Mouse (Mus musculus) midbrain, embryonic 12.5 days (tissue): ENCODE results near the gene Dpf3. TPM values are rescaled to one million over a fixed set of nuclear protein-coding genes. Genes with fewer than 3 reads are reported as not detected.

Source experiments
- ATAC-seq: fragments of 200-750 bp; cut with Nextera tagmentation; 2 replicates; pipeline ENCODE4 v1.8.0; 2017; ENCODE audit warnings: low read depth, moderate TSS enrichment, moderate library complexity; ENCODE audit not compliant: low FRiP score
- H3K27ac ChIP-seq: fragments of 300-500 bp; sonication (generic); replicated peaks from 2 replicates; pipeline ENCODE4 v1.5.1; 2016; ENCODE audit warnings: mild to moderate bottlenecking
- H3K27me3 ChIP-seq: fragments of 300-500 bp; sonication (generic); 2 replicates; pipeline ENCODE4 v1.6.1; 2016; ENCODE audit warnings: mild to moderate bottlenecking
- H3K36me3 ChIP-seq: fragments of 300-500 bp; sonication (generic); 2 replicates; pipeline ENCODE4 v1.6.1; 2016
- H3K4me1 ChIP-seq: fragments of 300-500 bp; sonication (generic); 2 replicates; pipeline ENCODE4 v1.6.1; 2016
- H3K4me2 ChIP-seq: fragments of 300-500 bp; sonication (generic); replicated peaks from 2 replicates; pipeline ENCODE4 v1.6.1; 2016; ENCODE audit warnings: mild to moderate bottlenecking, moderate library complexity
- H3K4me3 ChIP-seq: fragments of 300-500 bp; sonication (generic); 2 replicates; pipeline ENCODE4 v1.5.1; 2016; ENCODE audit warnings: mild to moderate bottlenecking
- H3K9ac ChIP-seq: fragments of 300-500 bp; sonication (generic); replicated peaks from 2 replicates; pipeline ENCODE4 v1.6.1; 2016; ENCODE audit warnings: mild to moderate bottlenecking, moderate library complexity
- H3K9me3 ChIP-seq: fragments of 300-500 bp; sonication (generic); 2 replicates; pipeline ENCODE4 v1.6.1; 2016; ENCODE audit warnings: mild to moderate bottlenecking
- WGBS: fragments of 180-500 bp; shearing (Covaris S2); methylation state at CpG from one replicate; pipeline ENCODE4 v1.1.7; 2016; 5-methylcytosine and 5-hydroxymethylcytosine counted together
- polyA plus RNA-seq: library from polyadenylated mRNA; unstranded; fragments of >200 nt; fragmentation: Nextera tagmentation; extraction: Ambion mirVana; gene quantifications from 2 replicates; pipeline ENCODE4 v1.2.1, GENCODE M21; 2016

The Dpf3 gene
- polyA plus RNA-seq, 1 experiment from 2014 or later, result 19.3 TPM

DNA sequence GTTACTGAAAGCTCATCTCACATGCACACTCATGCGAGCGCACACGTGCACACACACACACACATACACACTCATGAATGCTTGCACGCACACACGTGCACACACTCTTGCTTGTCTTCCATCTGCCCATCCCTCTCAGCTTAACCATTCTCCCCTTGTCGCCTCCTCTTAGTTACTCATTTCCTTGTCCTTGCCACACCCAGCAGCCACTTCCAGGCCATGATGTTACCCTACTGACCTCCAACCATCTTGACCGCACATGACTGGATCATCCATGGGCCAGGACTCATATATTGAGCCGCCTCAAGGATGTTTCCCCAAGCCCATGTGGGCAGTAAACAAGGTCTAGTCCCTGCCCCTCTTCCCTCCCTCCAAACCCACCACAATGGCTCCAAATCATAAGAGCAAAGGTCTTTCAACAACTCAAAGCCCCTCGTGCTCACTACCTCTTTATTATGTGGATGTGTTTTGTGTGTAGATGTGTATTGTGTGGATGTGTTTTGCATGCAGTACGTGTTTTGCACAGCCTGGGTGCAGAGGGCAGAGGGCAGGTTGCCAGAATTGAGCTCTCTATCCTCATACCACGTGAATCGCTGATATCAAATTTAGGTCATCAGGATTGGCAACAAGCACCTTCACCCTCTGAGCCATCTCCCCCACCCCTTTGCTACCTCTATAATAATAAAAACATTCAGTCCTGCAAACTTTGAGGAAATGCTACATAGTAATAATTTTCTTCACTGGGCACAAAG, 82.0 kb downstream of the Dpf3 start:
- Histone ChIP-seq H3K27ac (no peak overlapping the region), H3K9me3 (no peaks in the 10 kb centered on the region), H3K9ac (no peak overlapping the region), H3K4me1 (no peaks in the 10 kb centered on the region), H3K4me3 (no peak overlapping the region), H3K36me3 (no peaks in the 10 kb centered on the region), H3K27me3 (no peaks in the 10 kb centered on the region), H3K4me2 (no peak overlapping the region)
- 90% methylated on average over 12 of the region's 12 CpGs for WGBS
- no peak for ATAC-seq

DNA sequence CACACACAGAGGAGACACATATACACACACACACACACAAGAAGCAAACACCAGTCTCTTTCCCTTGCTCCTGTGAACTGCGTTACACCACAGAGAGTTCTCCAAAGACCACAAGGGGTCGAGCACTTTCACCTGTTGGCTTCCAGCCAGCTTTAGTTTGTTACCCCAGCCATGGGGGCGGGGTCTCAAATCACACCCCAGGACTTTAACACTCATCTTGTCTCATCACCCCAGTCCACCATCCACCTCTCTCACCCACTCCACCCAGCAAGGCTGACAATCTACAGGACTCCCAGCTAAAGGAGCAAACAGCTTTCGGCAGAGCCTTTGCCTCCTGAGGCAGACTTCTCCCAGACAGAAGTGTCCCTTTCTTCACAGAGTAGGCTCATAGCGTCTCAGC, 85.2 kb downstream of the Dpf3 start:
- 82% methylated on average over 5 of the region's 5 CpGs for WGBS
- no peak for ATAC-seq
- H3K4me1 ChIP-seq, result no peaks in the 10 kb centered on the region
- no peak overlapping the region for H3K27ac ChIP-seq
- H3K27me3 ChIP-seq, result no peaks in the 10 kb centered on the region
- no peak overlapping the region for H3K4me2 ChIP-seq
- no peaks in the 10 kb centered on the region for H3K36me3 ChIP-seq
- H3K4me3 ChIP-seq, result no peak overlapping the region
- H3K9me3 ChIP-seq, result no peaks in the 10 kb centered on the region
- H3K9ac ChIP-seq, result no peak overlapping the region

DNA sequence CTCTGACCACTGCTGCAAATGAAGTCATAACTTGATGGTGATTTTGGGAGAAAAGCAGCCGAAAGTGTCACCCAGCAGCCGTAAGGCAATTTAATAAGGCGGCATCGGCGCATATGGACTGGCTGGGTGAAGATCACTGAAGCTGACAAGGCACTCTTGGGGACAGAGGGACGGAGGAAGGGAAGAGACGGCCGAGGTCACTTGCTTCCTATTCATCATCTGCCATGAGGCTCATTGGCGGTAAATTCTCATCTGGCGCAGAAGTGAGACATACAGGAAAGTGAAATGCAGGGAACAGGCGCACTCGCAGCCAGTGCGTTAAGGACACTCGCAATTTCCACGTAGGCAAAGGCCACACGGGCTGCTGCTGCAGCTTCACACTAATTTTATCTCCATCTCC, 95.5 kb downstream of the Dpf3 start:
- Histone ChIP-seq H3K27me3 (no peaks in the 10 kb centered on the region), H3K4me2 (no peak overlapping the region), H3K9ac (no peak overlapping the region), H3K4me3 (no peak overlapping the region), H3K9me3 (peaks cover 3% of the 10 kb centered on the region; the same call in 1 of the 2 replicates), H3K4me1 (no peaks in the 10 kb centered on the region), H3K27ac (no peak overlapping the region), H3K36me3 (no peaks in the 10 kb centered on the region)
- 87% methylated on average over 16 of the region's 16 CpGs for WGBS
- no peak for ATAC-seq

DNA sequence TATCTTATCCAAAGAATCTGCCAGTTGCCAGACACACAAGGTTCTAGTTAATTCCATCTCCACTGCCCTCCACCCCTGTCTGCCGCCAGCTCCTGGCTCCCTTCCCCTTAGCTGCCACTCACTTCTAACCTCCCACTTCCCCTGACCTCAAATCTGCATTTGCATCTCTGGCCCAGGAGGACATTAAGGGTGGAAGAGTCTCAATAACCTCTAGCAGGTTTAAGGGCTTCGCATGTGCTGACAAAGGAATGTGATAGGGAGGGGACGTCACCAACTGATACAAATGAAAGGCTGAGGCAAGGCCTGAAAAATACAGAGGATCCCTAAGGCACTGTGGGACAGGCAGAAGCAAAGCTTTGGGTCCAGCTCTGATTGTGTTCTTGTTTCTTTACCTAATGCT, 100.0 kb downstream of the Dpf3 start:
- Histone ChIP-seq H3K9me3 (no peaks in the 10 kb centered on the region), H3K4me3 (no peak overlapping the region), H3K27me3 (no peaks in the 10 kb centered on the region), H3K36me3 (no peaks in the 10 kb centered on the region), H3K27ac (no peak overlapping the region), H3K4me1 (no peaks in the 10 kb centered on the region), H3K4me2 (no peak overlapping the region), H3K9ac (no peak overlapping the region)
- ATAC-seq, result no peak
- 40% methylated on average over 3 of the region's 3 CpGs for WGBS

DNA sequence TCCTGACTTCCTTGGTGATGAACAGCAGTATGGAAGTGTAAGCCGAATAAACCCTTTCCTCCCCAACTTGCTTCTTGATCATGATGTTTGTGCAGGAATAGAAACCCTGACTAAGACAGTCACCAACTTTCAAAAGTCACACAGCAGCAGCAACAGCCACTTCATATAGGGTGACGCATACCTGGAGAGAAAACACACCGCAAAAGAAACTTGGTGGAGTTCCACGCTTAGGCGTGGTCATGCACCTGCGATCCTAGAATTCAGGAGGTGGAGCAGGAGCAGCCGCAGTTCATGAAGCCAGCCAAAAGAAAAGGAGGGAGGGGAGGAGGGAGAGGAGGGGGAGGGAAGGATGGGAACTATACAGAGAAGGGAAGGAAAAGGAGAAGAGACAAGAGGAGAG, 106.4 kb downstream of the Dpf3 start:
- Histone ChIP-seq H3K27me3 (no peaks in the 10 kb centered on the region), H3K4me3 (no peak overlapping the region), H3K4me2 (no peak overlapping the region), H3K4me1 (no peaks in the 10 kb centered on the region), H3K36me3 (no peaks in the 10 kb centered on the region), H3K9me3 (no peaks in the 10 kb centered on the region), H3K27ac (no peak overlapping the region), H3K9ac (no peak overlapping the region)
- WGBS, result 89% methylated on average over 7 of the region's 7 CpGs
- ATAC-seq, result no peak

DNA sequence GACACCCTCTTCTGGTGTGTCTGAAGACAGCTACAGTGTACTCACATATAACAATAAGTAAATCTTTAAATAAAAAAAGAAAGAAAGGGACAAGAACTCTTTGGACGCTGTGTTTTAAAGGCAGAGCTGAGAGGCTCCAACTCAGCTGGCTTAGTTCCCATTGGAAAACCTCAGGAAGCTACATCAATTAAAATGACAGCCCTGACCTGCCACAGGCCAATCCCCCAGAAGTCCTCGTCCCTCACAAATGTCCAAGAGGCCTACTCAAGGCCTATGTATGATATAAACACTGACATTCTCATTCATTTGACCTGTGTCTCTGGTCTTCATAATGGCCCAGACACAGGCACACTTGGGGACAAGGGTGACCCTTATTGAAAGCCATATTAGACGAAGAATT, 107.5 kb downstream of the Dpf3 start:
- 49% methylated on average over 3 of the region's 3 CpGs for WGBS
- no peaks in the 10 kb centered on the region for H3K4me1 ChIP-seq
- no peaks in the 10 kb centered on the region for H3K9me3 ChIP-seq
- H3K36me3 ChIP-seq, result no peaks in the 10 kb centered on the region
- no peak overlapping the region for H3K4me3 ChIP-seq
- H3K27me3 ChIP-seq, result no peaks in the 10 kb centered on the region
- no peak overlapping the region for H3K4me2 ChIP-seq
- no peak overlapping the region for H3K27ac ChIP-seq
- H3K9ac ChIP-seq, result no peak overlapping the region
- ATAC-seq, result no peak

DNA sequence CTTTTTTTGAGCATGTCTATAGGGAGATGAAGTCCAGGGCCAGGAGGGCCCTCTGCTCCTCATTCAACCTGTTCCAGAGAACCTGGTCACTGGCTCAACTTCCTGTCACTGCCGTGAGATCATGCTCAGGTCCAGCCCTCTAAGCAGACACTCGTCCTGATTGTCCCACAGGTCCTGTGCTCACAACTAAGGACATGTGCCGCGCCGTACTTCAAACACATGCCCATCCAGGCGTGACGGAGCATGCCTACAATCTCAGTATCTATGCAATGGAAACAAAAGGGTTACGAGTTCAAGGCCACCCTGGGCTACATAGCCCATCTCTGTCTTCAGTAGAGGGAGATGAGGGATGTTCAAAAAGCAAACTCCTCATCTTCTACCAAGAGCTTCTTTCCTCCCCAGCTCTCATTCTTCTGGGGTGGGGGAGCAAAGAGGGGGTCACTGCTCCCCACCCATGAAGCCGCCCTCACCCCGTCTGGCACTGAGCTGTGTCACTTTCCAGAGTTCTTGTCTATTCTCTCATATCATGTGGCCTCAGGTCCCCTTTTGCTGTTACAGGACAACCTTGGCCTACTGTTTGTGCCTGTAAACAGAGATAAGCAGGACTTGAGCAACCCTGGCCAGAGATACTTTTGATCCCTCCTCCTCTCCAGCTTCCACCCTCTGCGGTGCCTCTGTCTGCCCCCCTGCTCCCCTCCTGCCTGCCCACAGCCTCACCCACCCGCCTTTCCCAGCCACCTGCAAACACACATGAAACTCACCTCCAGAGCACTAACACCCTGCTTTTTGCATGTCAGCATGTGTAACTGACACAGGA, 112.3 kb downstream of the Dpf3 start:
- Histone ChIP-seq H3K27me3 (no peaks in the 10 kb centered on the region), H3K4me1 (no peaks in the 10 kb centered on the region), H3K4me3 (no peak overlapping the region), H3K27ac (no peak overlapping the region), H3K36me3 (no peaks in the 10 kb centered on the region), H3K9ac (no peak overlapping the region), H3K9me3 (no peaks in the 10 kb centered on the region), H3K4me2 (no peak overlapping the region)
- 81% methylated on average over 12 of the region's 12 CpGs for WGBS
- ATAC-seq, result no peak

DNA sequence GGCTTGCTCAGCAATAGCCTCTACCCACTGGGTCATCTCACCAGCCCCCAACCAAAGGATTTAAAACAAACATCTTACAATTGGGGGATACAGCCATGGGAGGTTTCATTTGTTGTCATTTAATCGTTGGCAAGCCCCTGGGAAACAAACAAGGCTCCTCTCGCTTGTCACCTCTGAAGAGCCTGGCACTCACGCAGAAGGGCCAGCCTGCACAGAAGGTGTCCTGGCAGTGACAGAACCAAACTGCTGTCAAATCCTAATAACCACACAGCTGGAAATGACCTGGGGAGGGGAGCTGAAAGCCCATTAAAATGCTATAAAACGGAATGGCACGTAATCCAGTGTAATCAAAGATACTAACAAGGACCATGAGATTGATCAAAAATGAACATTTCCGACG, 114.4 kb downstream of the Dpf3 start:
- no peak overlapping the region for H3K4me2 ChIP-seq
- no peaks in the 10 kb centered on the region for H3K36me3 ChIP-seq
- no peak for ATAC-seq
- no peak overlapping the region for H3K4me3 ChIP-seq
- no peaks in the 10 kb centered on the region for H3K9me3 ChIP-seq
- no peaks in the 10 kb centered on the region for H3K4me1 ChIP-seq
- WGBS, result 74% methylated on average over 7 of the region's 7 CpGs
- no peaks in the 10 kb centered on the region for H3K27me3 ChIP-seq
- no peak overlapping the region for H3K27ac ChIP-seq
- H3K9ac ChIP-seq, result no peak overlapping the region

DNA sequence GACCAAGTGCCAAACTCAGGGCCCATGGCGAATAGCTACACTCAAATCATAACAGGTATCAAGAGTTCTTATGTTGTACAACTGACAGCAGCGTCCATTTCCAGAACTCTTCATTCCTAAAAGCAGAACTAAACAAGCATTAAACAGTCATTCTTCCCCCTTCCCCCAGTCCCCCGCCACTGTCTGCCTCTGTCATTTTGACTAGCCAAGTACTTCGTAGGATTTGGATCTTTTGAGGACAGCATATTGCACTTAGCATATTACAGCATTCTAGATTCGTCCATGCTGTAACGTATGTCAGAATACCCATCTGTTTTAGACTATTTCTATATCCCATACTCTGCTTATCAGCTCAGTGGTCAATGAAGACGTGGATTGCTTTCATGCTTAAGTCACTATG, 115.2 kb downstream of the Dpf3 start:
- 89% methylated on average over 7 of the region's 7 CpGs for WGBS
- Histone ChIP-seq H3K27ac (no peak overlapping the region), H3K27me3 (no peaks in the 10 kb centered on the region), H3K9me3 (no peaks in the 10 kb centered on the region), H3K4me3 (no peak overlapping the region), H3K9ac (no peak overlapping the region), H3K36me3 (no peaks in the 10 kb centered on the region), H3K4me2 (no peak overlapping the region), H3K4me1 (no peaks in the 10 kb centered on the region)
- no peak for ATAC-seq

DNA sequence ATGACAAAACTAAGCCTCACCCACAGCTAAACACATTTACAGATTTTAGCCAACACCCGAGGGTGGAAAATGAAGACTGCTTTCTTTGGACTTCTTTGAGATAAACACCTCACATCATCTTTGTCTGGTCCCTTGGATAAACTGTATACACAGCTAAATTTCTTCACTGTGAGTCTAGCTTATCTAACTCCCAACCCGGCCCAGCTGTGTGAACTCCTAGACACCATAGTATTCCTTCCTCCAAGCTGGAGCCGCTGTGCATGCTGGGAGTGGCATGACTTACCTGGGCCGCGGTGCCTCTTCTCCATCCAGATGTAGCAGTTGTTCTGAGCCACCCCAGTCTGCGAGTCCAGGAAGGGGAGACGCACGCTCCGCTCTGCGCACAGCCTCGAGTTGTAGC, 117.3 kb downstream of the Dpf3 start:
- no peaks in the 10 kb centered on the region for H3K4me1 ChIP-seq
- no peaks in the 10 kb centered on the region; the same call in 1 of the 2 replicates for H3K36me3 ChIP-seq
- H3K9me3 ChIP-seq, result no peaks in the 10 kb centered on the region
- H3K4me3 ChIP-seq, result no peak overlapping the region
- no peak for ATAC-seq
- H3K4me2 ChIP-seq, result no peak overlapping the region
- WGBS, result 90% methylated on average over 11 of the region's 11 CpGs
- H3K27me3 ChIP-seq, result no peaks in the 10 kb centered on the region
- H3K9ac ChIP-seq, result no peak overlapping the region
- H3K27ac ChIP-seq, result no peak overlapping the region

DNA sequence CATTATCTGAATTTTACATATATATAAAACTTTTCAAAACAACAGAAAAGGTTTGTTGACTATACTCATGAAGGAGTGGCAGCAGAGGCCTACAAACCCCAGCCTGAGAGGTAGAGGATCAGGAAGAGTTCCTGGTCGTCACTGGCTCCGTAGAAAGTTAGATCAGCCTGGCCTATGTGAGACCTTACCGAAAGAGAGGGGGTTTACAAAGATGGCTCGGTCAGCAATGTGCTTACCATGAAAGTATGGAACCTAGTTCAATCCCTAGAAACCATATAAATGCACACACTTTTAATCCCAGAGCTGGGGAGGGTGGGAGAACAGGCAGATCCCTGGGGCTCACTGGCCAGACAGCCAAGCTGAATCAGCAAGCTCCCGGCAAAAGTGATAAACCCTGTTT, 118.1 kb downstream of the Dpf3 start:
- Histone ChIP-seq H3K4me1 (no peaks in the 10 kb centered on the region), H3K9me3 (0 out of 2 replicates have a peak, but pooled peaks cover 3% of the 10 kb centered on the region), H3K9ac (no peak overlapping the region), H3K27ac (no peak overlapping the region), H3K4me3 (no peak overlapping the region), H3K36me3 (no peaks in the 10 kb centered on the region; the same call in 1 of the 2 replicates), H3K27me3 (no peaks in the 10 kb centered on the region), H3K4me2 (no peak overlapping the region)
- WGBS, result 91% methylated on average over 5 of the region's 5 CpGs
- ATAC-seq, result no peak

DNA sequence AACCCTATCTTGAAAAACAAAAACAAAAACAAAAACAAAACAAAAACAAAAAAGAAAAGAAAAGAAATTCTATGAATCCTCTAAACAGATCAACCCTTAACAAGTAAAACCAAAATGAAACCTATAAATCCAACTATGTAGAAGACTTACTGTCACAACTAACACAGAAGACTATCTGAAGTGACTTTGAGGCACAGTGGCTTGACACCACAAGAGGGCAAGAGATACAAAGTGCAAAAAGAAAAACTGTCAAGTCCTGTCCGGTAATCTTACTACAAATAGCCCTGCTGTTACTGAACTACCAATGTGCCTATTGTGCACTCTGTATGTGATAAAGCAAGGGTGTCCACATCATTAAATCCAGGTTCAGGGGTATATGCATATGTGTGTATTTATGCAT, 120.0 kb downstream of the Dpf3 start:
- 93% methylated on average over 1 of the region's 1 CpGs for WGBS
- no peaks in the 10 kb centered on the region for H3K27me3 ChIP-seq
- ATAC-seq, result no peak

More for the DNA sequence above, 120.0 kb downstream of the Dpf3 start:
- Histone ChIP-seq H3K4me3 (no peak overlapping the region), H3K9ac (no peak overlapping the region), H3K4me2 (no peak overlapping the region), H3K9me3 (0 out of 2 replicates have a peak, but pooled peaks cover 3% of the 10 kb centered on the region), H3K27ac (no peak overlapping the region), H3K4me1 (no peaks in the 10 kb centered on the region), H3K36me3 (no peaks in the 10 kb centered on the region; the same call in 1 of the 2 replicates)
